Comparison of ENCODE assay signal across 8 mouse cellular contexts in genomic region chr7:114322531-114323441, GRCm38 (mm10). TPM values are rescaled to one million over a fixed set of nuclear protein-coding genes. Genes with fewer than 3 reads are reported as not detected.
DNase-seq lines count a peak whose midpoint lies in the region; ATAC-seq and TF ChIP-seq lines count a peak whose summit lies in the region.

No protein-coding gene starts in this region.

- H3K27me3 ChIP-seq in midbrain, postnatal 0 days (ENCODE audit: insufficient read depth, low read length) = no peaks in the 10 kb centered on the region
- H3K27me3 ChIP-seq in midbrain, embryonic 15.5 days (replicated peaks) = no peaks in the 10 kb centered on the region
- H3K27me3 ChIP-seq in limb, embryonic 15.5 days = no peaks in the 10 kb centered on the region

- no peaks in the 10 kb centered on the region for H3K9me3 ChIP-seq in midbrain, postnatal 0 days (ENCODE audit: low read length)
- H3K9me3 ChIP-seq in midbrain, embryonic 15.5 days = no peaks in the 10 kb centered on the region
- no peaks in the 10 kb centered on the region for H3K9me3 ChIP-seq in limb, embryonic 15.5 days

- no peak overlapping the region for H3K4me2 ChIP-seq in midbrain, postnatal 0 days (ENCODE audit: low read depth, low read length, poor library complexity, severe bottlenecking)
- H3K4me2 ChIP-seq in midbrain, embryonic 15.5 days = no peak overlapping the region
- H3K4me2 ChIP-seq in limb, embryonic 15.5 days = peak overlapping the region; percentile 17; the same call in 1 of the 2 replicates

- no peak for TF ChIP-seq CTCF in midbrain, postnatal 0 days (IDR thresholded peaks at IDR 0.05)

- WGBS in midbrain, postnatal 0 days = 79% methylated on average over 9 of the region's 9 CpGs
- 85% methylated on average over 9 of the region's 9 CpGs for WGBS in midbrain, embryonic 15.5 days
- WGBS in limb, embryonic 15.5 days = 25% methylated on average over 9 of the region's 9 CpGs

- no peaks in the 10 kb centered on the region for H3K36me3 ChIP-seq in midbrain, postnatal 0 days (ENCODE audit: insufficient read depth, low read length)
- H3K36me3 ChIP-seq in midbrain, embryonic 15.5 days (replicated peaks) = no peaks in the 10 kb centered on the region
- H3K36me3 ChIP-seq in limb, embryonic 15.5 days = no peaks in the 10 kb centered on the region

- no peaks in the 10 kb centered on the region for H3K4me1 ChIP-seq in midbrain, postnatal 0 days (ENCODE audit: insufficient read depth, low read length)
- H3K4me1 ChIP-seq in midbrain, embryonic 15.5 days = no peaks in the 10 kb centered on the region
- peaks cover 21% of the 10 kb centered on the region for H3K4me1 ChIP-seq in limb, embryonic 15.5 days

- ATAC-seq in midbrain, postnatal 0 days (ENCODE audit: low FRiP score) = no peak
- no peak for ATAC-seq in midbrain, embryonic 15.5 days (replicated peaks)
- peak; percentile 84 for ATAC-seq in limb, embryonic 15.5 days (ENCODE audit: insufficient number of reproducible peaks, low FRiP score, low TSS enrichment, low read depth)

- no peak overlapping the region for H3K9ac ChIP-seq in midbrain, postnatal 0 days (replicated peaks; ENCODE audit: low read length, poor library complexity, severe bottlenecking)
- no peak overlapping the region for H3K9ac ChIP-seq in midbrain, embryonic 15.5 days
- no peak overlapping the region for H3K9ac ChIP-seq in limb, embryonic 15.5 days

- H3K27ac ChIP-seq in midbrain, postnatal 0 days (ENCODE audit: low read depth, low read length) = no peak overlapping the region
- H3K27ac ChIP-seq in midbrain, embryonic 15.5 days = no peak overlapping the region
- peak overlapping the region; percentile 88 for H3K27ac ChIP-seq in limb, embryonic 15.5 days

- H3K4me3 ChIP-seq in midbrain, postnatal 0 days (ENCODE audit: low read depth, low read length) = no peak overlapping the region
- H3K4me3 ChIP-seq in midbrain, embryonic 15.5 days = no peak overlapping the region
- no peak overlapping the region for H3K4me3 ChIP-seq in limb, embryonic 15.5 days

- DNase-seq in adrenal gland, adult 2 months = peak; percentile 4
- DNase-seq in adrenal gland, adult 18-20 months (ENCODE audit: low spot score in 2 of 2) = no peak
- peak; percentile 62 for DNase-seq in midbrain, postnatal 0 days (ENCODE audit: low spot score)
- DNase-seq in urinary bladder, postnatal 36 days (ENCODE audit: low spot score in 2 of 2) = peak; percentile 31 to 33
- DNase-seq in adrenal gland, postnatal 25 days = no peak
- no peak for DNase-seq in adrenal gland, postnatal 4 days (ENCODE audit: low spot score in 2 of 2)

RNA-seq across cellular contexts. Expression of gene Psma1, which starts 46.9 kb away (rescaled TPM):
- 100 to 1,000 TPM; 159 to 179 TPM for total RNA-seq in adrenal gland, adult 2 months (2021)
- 26.2 and 30.9 TPM in 2 replicates for polyA plus RNA-seq in adrenal gland, adult 2 months (2012; rRNA removed)
- total RNA-seq in adrenal gland, adult 18-20 months (2021) = 100 to 1,000 TPM; 149 to 179 TPM
- total RNA-seq in midbrain, postnatal 0 days (2014; rRNA removed) = 158 and 167 TPM in 2 replicates
- polyA plus RNA-seq in midbrain, postnatal 0 days (2015; fragmentation: Nextera tagmentation; extraction: Ambion mirVana) = 317 and 329 TPM in 2 replicates
- polyA plus RNA-seq in midbrain, embryonic 15.5 days (2015; fragmentation: Nextera tagmentation; extraction: Ambion mirVana) = 335 and 341 TPM in 2 replicates
- 336 and 352 TPM in 2 replicates for polyA plus RNA-seq in limb, embryonic 15.5 days (2015; fragmentation: Nextera tagmentation; extraction: Ambion mirVana)
- 166 and 174 TPM in 2 replicates for total RNA-seq in adrenal gland, postnatal 25 days (2021)
- total RNA-seq in adrenal gland, postnatal 4 days (2021) = 100 to 1,000 TPM; 154 to 157 TPM

Comparison
In these comparisons a context has a peak if more than half of its experiments do, and no peak if none do; other contexts are left out.
1. DNase-seq: peak in adrenal gland, adult 2 months (single experiment), midbrain, postnatal 0 days (single experiment) and urinary bladder, postnatal 36 days (2 of 2); none in adrenal gland, adult 18-20 months (0 of 2), adrenal gland, postnatal 25 days (single experiment) and adrenal gland, postnatal 4 days (0 of 2).